Mouse (Mus musculus): ENCODE results near the gene Npas1.

The Npas1 gene

GRCm38 (mm10) chr7:16468115-16468514 lies 9.4 kb downstream of the Npas1 start:
- DNase-seq: no peak

DNA sequence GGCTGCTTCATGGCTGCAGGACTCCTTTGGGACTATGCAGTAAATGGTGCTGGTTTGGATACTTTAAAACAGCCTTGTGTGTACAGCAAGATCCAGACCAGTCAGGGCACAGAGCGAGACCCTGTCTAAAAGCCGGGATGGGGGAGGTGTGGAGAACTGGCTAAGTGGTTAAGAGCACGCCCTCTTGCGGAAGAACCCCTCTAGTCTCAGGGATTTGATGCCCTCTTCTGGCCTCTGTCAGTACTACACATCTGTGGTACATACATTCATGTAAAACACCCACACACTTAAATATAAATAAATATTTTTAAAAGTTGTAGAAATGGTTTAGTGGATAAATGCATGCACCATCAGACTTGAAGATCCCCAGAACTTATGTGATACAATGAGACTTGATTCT lies 11.0 kb downstream of the Npas1 start:
- DNase-seq: peak; percentile 10 to 52

DNA sequence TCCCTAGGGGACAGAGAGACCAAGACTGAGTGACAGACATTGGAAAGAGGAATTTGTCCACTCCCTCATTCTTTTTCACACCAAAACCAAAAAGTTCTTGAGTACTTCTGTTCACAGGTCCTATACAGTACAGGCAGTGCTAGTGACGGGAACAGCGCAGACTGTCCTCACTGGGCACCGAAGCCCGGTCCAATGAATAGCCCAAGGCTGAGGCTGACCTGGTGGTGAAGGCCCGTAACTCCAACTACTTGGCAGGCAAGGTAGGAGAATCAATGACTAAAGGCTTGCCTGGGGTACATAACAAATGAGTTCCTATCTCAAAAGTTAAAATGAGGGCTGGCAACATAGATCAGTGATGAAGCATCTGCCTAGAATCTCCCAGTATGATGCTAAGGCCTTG lies 12.0 kb downstream of the Npas1 start:
- DNase-seq: no peak

DNA sequence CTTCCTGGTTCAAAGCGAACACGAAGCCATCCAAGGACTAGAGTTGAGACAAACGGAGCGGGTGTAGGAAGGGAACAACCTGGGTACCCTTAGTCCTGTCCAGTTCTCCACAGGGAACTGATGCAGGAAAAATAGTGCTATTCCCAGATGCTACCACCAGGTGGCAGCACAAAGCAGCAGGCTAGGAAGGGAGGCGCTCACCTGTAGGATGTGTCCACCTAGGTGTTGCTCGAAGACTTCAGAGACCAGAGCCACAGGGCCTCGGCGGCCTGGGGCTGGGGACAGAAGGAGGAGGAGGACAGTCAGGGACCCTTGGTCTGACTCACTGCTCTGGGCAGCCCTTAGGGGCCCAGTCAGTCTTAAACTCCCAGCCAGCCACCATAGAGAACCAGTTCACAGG lies 12.4 kb downstream of the Npas1 start:
- DNase-seq: peak; percentile 69 to 90

GRCm38 (mm10) chr7:16463214-16463613 lies 14.3 kb downstream of the Npas1 start:
- DNase-seq: peak; percentile 74 to 91

DNA sequence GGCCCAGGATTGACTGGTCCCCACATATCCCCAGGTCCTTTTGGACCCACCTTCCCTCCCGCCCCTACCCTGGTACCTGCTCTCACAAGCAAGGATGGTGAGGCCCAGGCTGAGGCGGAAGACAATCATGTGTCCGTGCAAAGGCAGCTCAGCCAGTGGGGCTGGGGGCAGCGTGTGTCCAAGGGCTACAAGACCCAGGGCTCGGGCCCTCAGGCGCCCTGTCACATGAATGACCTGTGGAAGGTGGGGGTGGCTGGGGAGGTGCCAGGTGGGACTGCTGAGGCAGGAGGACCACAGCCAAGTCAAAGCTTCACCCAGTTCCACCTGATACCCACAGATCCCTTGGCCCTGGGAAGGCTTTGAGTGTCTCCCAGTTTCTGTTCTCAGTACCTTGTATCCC lies 15.8 kb downstream of the Npas1 start:
- DNase-seq: no peak

DNA sequence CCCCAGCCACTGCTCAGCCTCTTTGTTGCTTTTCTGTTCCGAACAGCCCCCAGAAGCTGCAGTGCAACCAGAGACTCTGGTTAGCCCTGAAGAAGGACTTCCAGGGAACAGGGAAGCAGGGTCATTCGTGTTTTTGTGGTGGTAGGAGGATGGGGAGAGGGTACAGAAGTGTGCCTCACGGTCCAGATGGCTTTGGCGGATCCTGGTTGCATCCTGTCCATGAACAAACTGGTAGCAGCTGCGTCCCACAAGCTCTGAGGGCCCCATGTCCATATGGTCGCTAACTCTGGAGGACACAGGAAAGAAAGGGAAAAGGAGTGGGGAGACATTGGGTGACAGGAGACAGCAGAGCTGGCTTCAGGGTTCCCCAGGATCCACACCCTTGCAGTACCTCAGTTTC lies 16.4 kb downstream of the Npas1 start:
- DNase-seq: no peak

DNA sequence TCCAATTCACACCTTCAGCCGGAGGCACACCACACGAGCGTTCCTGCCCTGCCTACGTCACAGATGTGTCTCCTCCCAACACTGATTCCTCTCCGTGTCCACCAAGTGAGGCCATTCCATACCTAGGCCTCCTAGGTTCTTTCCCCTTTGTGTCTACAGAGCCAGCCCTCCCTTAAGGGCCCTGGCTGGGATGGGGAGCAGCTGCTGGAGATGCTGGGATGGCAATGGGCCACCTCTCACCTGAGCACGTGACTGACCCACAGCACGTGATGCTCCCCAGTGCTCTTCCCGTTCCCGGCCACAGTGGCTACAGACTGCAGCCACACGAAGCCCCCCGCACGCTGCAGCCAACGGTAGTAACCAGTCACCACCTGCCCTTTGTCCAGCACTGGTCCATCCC lies 17.0 kb downstream of the Npas1 start:
- no peak for DNase-seq

GRCm38 (mm10) chr7:16456289-16456688 lies 21.2 kb downstream of the Npas1 start:
- DNase-seq: no peak

- no peak for DNase-seq
Observed at GRCm38 (mm10) chr7:16455016-16455415, 22.5 kb downstream of the Npas1 start.

- DNase-seq: peak; percentile 45 to 47
Observed at GRCm38 (mm10) chr7:16453118-16453711, 24.3 kb downstream of the Npas1 start.

DNA sequence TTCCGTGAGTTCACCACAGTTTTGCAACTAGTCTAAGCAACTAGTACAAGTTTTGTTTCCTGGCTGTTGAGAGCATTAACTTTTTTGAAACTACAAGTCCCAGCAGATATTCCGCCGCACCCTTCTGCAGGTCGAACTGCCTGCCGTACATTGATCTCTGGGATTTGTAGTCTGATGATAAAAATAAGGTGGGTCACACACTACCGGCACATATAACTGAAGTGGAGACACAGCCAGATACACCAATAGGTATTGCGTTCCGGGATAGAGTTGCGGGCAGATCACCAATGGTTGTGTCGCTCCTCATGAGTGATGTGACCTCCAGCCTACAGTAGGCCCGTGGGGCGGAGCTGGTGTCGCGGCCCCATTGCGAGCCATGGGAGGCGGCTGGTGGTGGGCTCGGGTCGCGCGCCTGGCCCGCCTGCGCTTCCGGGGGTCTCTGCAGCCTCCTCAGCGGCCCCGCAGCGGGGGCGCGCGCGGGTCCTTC lies 24.9 kb downstream of the Npas1 start, which contains the start of gene Tmem160:
Gene Tmem160, plus strand, starts transcription at position 193 of the 487 bp plus-strand sequence.
- DNase-seq: peak; percentile 91 to 97

DNA sequence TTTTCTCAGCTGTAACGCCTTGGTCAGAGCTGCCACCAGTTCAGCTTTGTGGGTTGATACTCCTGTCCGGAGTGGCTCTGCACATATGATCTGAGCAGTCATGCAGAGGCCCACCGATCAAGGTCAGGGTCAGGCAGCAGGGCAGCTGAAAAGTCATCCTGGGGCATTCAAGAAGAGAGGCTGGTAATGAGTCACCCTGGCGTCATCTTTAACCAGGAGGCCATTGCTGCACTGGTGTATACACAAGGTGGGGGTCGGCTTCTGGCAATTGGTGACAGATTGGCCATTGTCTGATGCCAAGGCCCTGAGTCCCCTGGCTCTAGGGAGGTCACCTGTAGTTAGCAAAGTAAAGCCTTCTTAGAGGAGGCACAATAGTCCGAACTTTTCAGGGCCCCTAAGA lies 25.9 kb downstream of the Npas1 start:
- DNase-seq: no peak

GRCm38 (mm10) chr7:16441241-16441640 lies 36.3 kb downstream of the Npas1 start:
- peak in 1 of 2 experiments; percentile 39 for DNase-seq

DNA sequence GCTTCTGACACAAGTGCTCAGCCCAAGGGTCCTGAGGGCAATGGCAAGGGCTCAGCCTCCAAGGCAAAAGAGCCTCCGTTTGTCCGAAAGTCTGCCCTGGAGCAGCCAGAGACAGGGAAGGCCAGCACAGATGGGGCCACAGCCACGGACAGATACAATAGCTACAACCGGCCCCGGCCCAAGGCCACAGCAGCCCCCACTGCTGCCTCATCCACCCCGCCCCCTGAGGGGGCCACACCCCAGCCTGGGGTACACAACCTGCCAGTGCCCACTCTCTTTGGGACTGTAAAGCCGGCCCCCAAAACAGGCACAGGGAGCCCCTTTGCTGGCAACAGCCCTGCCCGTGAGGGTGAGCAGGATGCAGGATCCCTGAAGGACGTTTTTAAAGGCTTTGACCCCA lies 42.4 kb downstream of the Npas1 start:
- no peak for DNase-seq

GRCm38 (mm10) chr7:16433352-16433971 lies 44.1 kb downstream of the Npas1 start:
- no peak for DNase-seq

DNA sequence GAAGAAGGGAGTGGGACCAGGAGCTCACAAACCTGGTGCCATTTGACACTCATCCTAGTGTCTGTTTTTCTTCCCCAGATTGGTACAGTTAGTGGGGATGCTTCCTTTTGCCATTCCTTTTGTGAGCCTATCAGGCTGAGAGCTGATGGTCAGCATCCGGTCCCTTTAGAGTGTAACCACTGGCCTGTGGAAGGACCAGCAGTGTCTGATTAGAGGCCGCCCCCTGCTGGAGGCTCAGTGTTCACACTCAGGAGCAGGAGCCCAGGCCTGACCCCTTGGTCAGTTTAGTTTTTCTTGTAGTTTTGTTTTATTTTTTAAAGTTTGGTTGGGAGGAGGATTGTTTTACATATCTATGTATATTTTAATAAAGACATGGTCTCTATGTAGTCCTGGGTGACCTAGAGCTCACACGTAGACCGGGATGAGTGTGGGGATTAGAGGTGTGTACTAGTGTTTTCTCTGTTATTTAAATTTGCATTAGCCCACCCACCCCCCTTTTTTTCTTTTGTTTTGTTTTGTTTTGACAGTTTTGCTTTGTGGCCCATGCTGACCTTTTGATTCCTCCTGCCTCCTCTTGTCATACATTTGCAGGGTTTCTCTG lies 51.3 kb downstream of the Npas1 start:
- DNase-seq: peak; percentile 91 to 96

- DNase-seq: no peak
Observed at GRCm38 (mm10) chr7:16425721-16426120, 51.8 kb downstream of the Npas1 start.

DNA sequence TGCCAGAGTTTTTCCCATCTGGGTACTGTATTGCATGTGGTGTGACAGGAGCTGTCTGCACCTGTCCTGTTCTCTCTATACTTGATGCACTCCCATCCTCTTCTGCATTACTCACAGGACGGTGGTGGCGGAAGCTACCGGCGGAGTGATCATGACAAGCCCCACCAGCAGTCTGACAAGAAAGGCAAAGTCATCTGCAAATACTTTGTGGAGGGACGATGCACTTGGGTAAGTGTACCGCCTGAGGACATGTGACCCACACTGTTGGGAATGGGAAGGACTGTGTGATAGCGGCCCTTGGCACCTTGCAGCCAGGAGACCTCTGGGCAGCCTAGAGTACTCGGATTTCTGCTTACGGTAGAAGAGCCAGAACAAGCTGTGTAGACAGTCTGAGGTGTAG lies 53.8 kb downstream of the Npas1 start:
- DNase-seq: no peak

DNA sequence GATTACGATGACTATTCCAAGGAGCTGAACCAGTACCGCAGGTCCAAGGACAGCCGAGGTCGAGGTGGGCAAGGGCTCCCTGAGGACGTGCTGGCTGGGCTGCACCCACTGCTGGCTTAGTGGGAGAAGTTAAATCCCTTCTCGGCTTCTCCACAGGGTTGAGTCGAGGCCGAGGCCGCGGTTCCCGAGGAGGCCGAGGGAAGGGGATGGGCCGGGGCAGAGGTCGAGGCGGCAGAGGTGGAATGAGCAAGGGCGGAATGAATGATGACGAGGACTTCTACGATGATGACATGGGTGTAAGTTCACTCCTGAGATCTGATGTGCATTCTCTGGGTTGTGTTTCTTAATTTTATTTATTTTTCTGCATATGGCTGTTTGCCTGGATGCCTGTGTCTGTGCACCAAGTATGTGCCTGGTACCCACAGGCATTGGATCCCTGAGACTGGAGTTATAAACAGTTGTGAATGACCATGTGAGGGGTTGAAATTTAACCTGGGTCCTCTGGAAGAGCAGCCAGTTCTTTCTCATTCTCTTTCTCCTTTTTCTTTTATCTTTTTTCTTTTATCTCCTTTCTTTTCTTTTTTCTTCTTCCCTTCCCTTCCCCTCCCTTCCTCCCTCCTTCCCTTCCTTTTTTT lies 55.2 kb downstream of the Npas1 start:
- peak; percentile 46 to 55 for DNase-seq

DNA sequence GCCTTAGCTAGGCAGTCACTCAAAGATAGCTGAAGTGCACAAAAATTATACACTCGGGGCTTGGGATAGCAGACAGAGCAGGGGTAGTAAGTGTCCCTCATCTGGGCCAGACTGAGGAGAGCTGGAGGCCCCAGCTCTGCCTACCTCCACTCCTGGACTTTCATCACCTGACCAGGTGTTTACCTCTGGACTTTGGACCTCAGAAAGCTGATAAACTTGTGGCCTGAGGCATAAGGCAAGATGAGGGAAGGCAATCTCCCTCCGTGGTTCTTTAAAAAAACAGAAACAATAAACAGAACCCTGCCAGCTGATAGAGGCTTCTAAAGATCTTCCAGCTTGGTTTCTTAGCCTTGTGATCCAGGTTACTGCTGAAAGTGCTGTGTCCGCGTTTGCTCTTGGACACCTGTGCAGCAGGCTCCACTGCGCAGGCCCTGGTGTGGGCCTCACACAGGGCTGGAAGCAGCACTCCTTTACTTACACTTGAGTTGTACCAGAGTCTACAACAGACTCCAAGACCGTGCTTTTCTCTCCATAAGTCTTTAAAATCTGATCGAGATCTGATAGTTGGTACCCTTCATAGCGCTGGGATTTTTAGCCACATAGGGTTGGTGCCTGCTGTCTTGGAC lies 56.9 kb downstream of the Npas1 start:
- DNase-seq: peak; percentile 32 to 39

- DNase-seq: no peak
Observed at GRCm38 (mm10) chr7:16418713-16419112, 58.8 kb downstream of the Npas1 start.

DNA sequence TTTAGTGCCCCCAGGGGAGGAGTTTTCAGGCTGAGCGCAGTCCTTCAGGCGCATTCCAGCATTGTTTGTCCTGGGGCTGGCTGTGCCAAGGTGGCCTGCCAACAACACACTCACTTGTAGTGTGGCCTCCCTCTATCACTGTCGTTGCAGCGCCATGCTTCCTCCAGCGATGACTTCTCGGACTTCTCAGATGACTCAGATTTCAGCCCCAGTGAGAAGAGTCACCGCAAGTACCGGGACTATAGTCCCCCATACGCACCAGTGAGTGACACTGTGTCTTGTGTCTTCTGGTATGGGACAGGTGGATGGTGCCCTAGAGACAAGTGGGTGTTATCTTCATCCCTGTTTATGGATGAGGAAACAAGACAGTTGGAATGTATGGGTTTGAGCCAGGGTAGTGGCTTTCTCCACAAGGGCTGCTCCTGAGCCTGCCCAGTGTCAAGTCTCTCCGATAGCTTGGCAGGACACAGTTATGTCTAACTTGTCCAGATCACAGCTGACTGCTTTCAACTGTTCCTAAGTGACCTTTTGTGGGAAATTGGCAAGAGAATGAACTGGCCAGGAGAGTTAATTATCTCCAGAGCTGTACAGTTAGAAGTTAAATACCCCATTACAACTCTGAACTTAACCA lies 60.3 kb downstream of the Npas1 start:
- DNase-seq: peak; percentile 59 to 86
